Mouse (Mus musculus) ES-Bruce4 (cell line): ENCODE data around the gene Gpc6.

Experiments used
- CTCF ChIP-seq: IDR thresholded peaks from one replicate; pipeline ENCODE4 v1.8.1; 2011; ENCODE audit warnings: low read depth, low read length
- EP300 ChIP-seq: IDR thresholded peaks from 2 replicates; pipeline ENCODE4 v1.6.1; 2011; ENCODE audit warnings: low read depth, low read length; ENCODE audit not compliant: insufficient read depth
- POLR2A ChIP-seq: IDR thresholded peaks from one replicate; pipeline ENCODE4 v1.8.1; 2011; ENCODE audit warnings: low read length; ENCODE audit not compliant: insufficient read depth

GRCm38 (mm10) chr14:117048951-117049350 lies 123.8 kb downstream of the Gpc6 start:
- TF ChIP-seq POLR2A: no peak
- no peak for TF ChIP-seq CTCF
- no peak for TF ChIP-seq EP300
